Mouse (Mus musculus): ENCODE data around the gene Vgll3.

DNA sequence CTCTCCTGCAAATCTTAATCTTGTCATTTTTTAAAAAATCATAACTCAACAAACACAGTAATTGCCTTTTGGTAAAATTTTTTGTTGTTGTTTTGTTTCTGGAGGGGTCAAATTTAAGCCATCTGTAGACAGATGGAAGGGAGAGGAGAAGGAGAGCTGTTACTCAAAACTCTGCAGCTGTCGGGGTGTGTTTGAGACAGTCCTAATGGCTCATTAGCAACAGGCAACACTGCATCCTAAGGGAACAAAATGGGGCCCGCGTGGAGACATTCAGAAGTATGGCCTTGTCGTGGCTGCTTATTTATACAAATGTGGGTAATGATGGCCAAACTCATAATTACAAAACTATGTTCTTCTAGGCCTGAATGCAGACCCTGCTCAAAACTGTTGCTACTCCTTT is 73.9 kb downstream of the Vgll3 start:
- no peak for TF ChIP-seq CTCF (IDR thresholded peaks at IDR 0.05; ENCODE audit: low read depth)
- no peak for TF ChIP-seq EP300 (IDR thresholded peaks at IDR 0.05; ENCODE audit: low read depth)
